Mouse (Mus musculus) forebrain, embryonic 15.5 days (tissue): ENCODE measurements around the gene Xpnpep1. TPM values are rescaled to one million over a fixed set of nuclear protein-coding genes. Genes with fewer than 3 reads are reported as not detected.

Experiments used
- ATAC-seq: fragments of 200-750 bp; cut with Nextera tagmentation; replicated peaks from 2 replicates; pipeline ENCODE4 v1.8.0; 2017; ENCODE audit warnings: mild to moderate bottlenecking, moderate TSS enrichment, moderate library complexity
- H3K27ac ChIP-seq: fragments of 300-500 bp; sonication (generic); replicated peaks from 2 replicates; pipeline ENCODE4 v1.5.1; 2015; ENCODE audit warnings: mild to moderate bottlenecking, inconsistent platforms
- H3K27me3 ChIP-seq: fragments of 300-500 bp; sonication (generic); 2 replicates; pipeline ENCODE4 v1.6.1; 2015; ENCODE audit warnings: inconsistent platforms
- H3K36me3 ChIP-seq: fragments of 300-500 bp; sonication (generic); 2 replicates; pipeline ENCODE4 v1.6.1; 2015; ENCODE audit warnings: mild to moderate bottlenecking, inconsistent platforms
- H3K4me1 ChIP-seq: fragments of 300-500 bp; sonication (generic); 2 replicates; pipeline ENCODE4 v1.6.1; 2015; ENCODE audit warnings: inconsistent platforms
- H3K4me2 ChIP-seq: fragments of 300-500 bp; sonication (generic); replicated peaks from 2 replicates; pipeline ENCODE4 v1.6.1; 2015; ENCODE audit warnings: mild to moderate bottlenecking, inconsistent platforms
- H3K4me3 ChIP-seq: fragments of 300-500 bp; sonication (generic); 2 replicates; pipeline ENCODE4 v1.5.1; 2015; ENCODE audit warnings: mild to moderate bottlenecking, inconsistent platforms
- H3K9ac ChIP-seq: fragments of 300-500 bp; sonication (generic); replicated peaks from 2 replicates; pipeline ENCODE4 v1.6.1; 2015; ENCODE audit warnings: mild to moderate bottlenecking, inconsistent platforms
- H3K9me3 ChIP-seq: fragments of 300-500 bp; sonication (generic); 2 replicates; pipeline ENCODE4 v1.6.1; 2016; ENCODE audit warnings: inconsistent platforms
- WGBS: fragments of 180-500 bp; shearing (Covaris S2); methylation state at CpG from one replicate; pipeline ENCODE4 v1.1.7; 2015; ENCODE audit warnings: mixed read lengths; 5-methylcytosine and 5-hydroxymethylcytosine counted together
- polyA plus RNA-seq: library from polyadenylated mRNA; unstranded; fragments of >200 nt; fragmentation: Nextera tagmentation; extraction: Ambion mirVana; gene quantifications from 2 replicates; pipeline ENCODE4 v1.2.1, GENCODE M21; 2015

The Xpnpep1 gene
- polyA plus RNA-seq, 1 experiment from 2014 or later, result 136 TPM

DNA sequence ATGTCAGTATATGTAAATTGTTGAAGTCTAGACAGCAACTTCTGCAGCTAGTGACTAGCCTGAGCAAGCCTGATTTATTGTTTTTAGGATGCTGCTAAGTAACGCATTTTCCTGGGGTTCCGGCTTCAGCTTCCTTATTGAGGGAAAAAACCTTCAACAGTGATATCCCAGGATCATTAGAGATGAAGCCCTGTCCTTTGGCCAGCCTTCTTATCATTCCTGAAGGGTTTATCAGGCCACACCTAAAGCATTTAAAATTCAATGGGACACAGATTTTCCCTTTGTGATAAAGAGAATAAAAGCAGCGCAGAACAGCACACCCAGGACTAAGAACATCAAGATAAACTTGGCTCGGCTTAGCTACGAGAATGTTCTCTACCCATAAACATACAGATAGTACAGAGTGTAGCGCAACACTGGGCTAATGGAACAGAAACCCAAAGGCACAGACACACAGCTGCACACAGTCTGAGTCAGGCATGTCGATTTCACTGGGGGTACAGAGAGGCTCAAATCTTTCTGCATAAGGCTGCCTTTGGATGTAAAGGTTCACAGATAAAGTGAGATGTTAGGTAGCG, 17.9 kb downstream of the Xpnpep1 start:
- WGBS, result 87% methylated on average over 8 of the region's 8 CpGs
- Histone ChIP-seq H3K4me3 (no peak overlapping the region), H3K27me3 (no peaks in the 10 kb centered on the region), H3K9ac (no peak overlapping the region), H3K36me3 (peaks cover 10% of the 10 kb centered on the region), H3K27ac (no peak overlapping the region), H3K4me2 (no peak overlapping the region), H3K9me3 (no peaks in the 10 kb centered on the region), H3K4me1 (peaks cover 4% of the 10 kb centered on the region; the same call in 1 of the 2 replicates)
- ATAC-seq, result no peak

DNA sequence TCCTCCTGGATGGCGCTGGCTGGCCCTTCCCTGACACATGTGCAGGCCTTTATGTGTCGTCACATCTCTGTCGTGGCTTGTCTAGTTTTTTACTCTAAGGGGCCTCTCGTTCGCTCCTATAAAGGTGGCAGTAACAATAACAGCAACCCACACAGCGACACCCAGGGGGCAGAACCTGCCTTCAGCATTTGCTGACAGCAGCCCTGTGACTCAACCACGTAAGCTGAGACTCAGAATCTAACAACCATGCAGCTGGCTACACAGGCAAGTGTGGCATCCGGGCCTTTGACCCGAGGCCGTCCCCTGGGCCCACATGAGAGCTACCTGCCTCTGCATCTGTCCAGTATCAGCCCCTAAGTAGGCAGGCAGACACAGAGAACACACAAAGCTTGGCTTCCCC, 18.5 kb downstream of the Xpnpep1 start:
- Histone ChIP-seq H3K4me2 (no peak overlapping the region), H3K36me3 (peaks cover 10% of the 10 kb centered on the region), H3K27me3 (no peaks in the 10 kb centered on the region), H3K9ac (no peak overlapping the region), H3K4me1 (peaks cover 4% of the 10 kb centered on the region; the same call in 1 of the 2 replicates), H3K27ac (no peak overlapping the region), H3K4me3 (no peak overlapping the region), H3K9me3 (no peaks in the 10 kb centered on the region)
- WGBS, result 88% methylated on average over 10 of the region's 10 CpGs
- ATAC-seq, result no peak

DNA sequence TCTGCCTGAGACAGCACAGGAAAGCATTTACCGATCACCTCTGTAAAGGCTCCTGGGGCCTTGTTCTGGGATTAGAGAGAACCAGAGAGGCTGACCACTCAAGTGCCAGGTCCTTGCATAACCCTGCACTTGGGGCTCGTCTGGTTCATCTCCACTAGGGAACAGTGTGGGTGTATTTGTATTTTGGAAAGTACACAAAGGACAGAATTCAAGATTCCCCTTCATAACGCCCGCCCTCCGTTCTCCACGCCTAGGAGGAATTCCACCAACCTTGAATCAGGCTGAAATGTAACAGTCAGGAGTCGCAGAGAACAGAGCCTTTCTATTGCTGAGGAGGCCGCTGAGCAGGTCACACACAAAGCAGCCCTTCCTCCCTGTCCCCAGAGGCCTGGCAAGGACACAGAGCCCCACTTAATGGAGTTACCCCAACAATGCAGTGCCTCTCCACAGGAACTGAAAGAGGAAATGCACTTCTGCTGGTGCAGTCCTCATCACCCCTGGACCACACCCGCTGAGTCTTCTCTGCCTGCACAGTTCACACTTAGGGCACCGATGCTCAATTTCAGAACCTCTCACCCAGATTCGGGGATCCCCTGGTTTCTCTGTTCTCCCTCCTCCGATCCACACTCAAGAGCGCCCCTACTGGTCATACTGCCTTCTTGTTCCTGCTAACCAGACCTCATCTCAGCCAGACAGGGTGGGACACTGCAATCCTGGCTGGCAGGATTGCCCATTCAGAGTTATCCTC, 20.1 kb downstream of the Xpnpep1 start:
- H3K36me3 ChIP-seq, result peaks cover 6% of the 10 kb centered on the region
- peaks cover 11% of the 10 kb centered on the region for H3K4me1 ChIP-seq
- H3K27me3 ChIP-seq, result no peaks in the 10 kb centered on the region
- ATAC-seq, result peak; percentile 21; the same call in 1 of the 2 replicates
- H3K4me3 ChIP-seq, result no peak overlapping the region
- H3K9ac ChIP-seq, result no peak overlapping the region
- no peaks in the 10 kb centered on the region for H3K9me3 ChIP-seq
- 64% methylated on average over 13 of the region's 13 CpGs for WGBS
- H3K4me2 ChIP-seq, result no peak overlapping the region
- no peak overlapping the region for H3K27ac ChIP-seq

DNA sequence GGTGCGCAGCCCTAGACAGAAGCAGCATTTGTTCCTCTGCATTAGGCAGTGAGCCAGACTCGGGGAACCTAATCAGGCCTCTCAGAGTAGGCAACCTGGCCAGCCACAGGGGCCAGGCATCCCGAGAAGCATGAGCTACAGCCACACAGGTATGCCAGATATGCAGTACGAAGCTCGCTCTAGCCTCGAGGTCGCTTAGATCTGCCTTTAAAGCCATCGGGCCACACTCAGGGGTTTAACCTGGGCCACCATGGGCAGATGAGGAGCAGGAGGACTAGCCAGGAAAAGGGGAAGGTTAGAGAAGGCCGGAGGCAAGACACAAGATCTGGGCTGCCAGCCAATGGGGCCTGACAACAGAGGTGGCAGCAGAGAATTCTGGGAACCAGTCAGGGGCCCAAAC, 22.1 kb downstream of the Xpnpep1 start:
- WGBS, result 78% methylated on average over 9 of the region's 9 CpGs
- no peak overlapping the region for H3K4me3 ChIP-seq
- peaks cover 4% of the 10 kb centered on the region; the same call in 1 of the 2 replicates for H3K36me3 ChIP-seq
- H3K27ac ChIP-seq, result no peak overlapping the region
- peaks cover 18% of the 10 kb centered on the region for H3K4me1 ChIP-seq
- H3K27me3 ChIP-seq, result no peaks in the 10 kb centered on the region
- no peak overlapping the region for H3K4me2 ChIP-seq
- ATAC-seq, result no peak
- no peak overlapping the region for H3K9ac ChIP-seq
- no peaks in the 10 kb centered on the region for H3K9me3 ChIP-seq

DNA sequence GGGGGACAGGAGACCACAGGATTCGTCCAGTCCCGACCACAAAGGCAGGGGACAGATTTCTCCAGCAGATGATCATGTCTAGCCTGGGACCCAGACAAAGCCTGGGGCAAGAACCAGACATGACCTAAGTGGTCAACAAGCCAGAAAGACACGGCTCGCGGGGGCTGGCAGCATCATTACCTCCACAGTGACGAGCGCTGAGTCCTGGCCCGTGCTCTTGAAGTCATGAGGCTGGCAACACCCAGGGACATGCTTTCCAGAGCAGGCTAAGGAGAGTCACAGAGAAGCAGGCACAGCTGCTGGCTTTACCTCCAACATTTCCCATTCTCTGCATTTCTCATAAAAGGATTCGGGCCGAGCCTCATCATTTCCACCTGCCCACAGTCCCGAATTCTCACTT, 22.8 kb downstream of the Xpnpep1 start:
- Histone ChIP-seq H3K9ac (no peak overlapping the region), H3K4me2 (no peak overlapping the region), H3K4me1 (peaks cover 18% of the 10 kb centered on the region), H3K27ac (no peak overlapping the region), H3K36me3 (peaks cover 4% of the 10 kb centered on the region; the same call in 1 of the 2 replicates), H3K9me3 (no peaks in the 10 kb centered on the region), H3K27me3 (no peaks in the 10 kb centered on the region), H3K4me3 (no peak overlapping the region)
- 86% methylated on average over 11 of the region's 11 CpGs for WGBS
- ATAC-seq, result no peak

DNA sequence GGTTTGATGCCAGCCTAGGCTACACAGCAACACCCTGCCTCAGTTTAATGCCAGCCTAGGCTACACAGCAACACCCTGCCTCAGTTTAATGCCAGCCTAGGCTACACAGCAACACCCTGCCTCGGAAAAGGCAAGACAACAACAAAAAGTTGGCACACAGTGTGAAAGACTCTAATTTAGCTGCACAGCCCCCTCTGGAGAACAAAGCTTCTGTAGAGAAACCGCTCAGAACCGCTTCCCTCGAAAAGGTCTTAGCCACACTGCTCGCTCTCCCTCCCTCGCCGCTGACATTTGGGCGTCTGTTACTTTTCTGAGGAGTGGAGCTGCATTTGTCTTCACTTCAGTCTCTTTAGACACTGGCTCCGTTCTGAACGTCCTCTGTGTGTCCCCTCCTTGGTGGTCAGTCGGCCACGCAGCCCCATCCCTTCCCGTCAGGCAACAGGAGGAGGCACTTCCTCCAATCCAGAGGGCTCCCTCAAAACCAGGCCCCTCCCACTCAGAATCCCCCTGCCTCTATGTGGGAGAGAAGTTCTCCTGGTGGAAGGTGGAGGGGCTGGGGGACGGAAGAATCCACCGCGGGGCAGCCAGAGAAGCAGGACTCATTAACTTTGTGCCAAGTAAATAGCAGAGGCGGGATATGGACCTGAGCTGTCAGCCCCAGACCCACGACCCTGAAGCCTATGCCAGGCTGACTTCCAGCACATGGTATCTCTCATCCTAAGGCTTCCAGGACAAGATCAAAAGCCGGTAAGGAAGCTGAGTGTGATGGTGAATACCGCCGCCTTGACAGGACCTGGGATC, 24.9 kb downstream of the Xpnpep1 start:
- H3K9me3 ChIP-seq, result no peaks in the 10 kb centered on the region
- WGBS, result 34% methylated on average over 21 of the region's 21 CpGs
- H3K4me2 ChIP-seq, result peak overlapping the region; percentile 31
- ATAC-seq, result peak; percentile 61
- no peak overlapping the region; the same call in 1 of the 2 replicates for H3K9ac ChIP-seq
- H3K4me1 ChIP-seq, result peaks cover 18% of the 10 kb centered on the region
- no peak overlapping the region for H3K27ac ChIP-seq
- H3K36me3 ChIP-seq, result peaks cover 12% of the 10 kb centered on the region
- peak overlapping the region; percentile 18 for H3K4me3 ChIP-seq
- no peaks in the 10 kb centered on the region for H3K27me3 ChIP-seq

DNA sequence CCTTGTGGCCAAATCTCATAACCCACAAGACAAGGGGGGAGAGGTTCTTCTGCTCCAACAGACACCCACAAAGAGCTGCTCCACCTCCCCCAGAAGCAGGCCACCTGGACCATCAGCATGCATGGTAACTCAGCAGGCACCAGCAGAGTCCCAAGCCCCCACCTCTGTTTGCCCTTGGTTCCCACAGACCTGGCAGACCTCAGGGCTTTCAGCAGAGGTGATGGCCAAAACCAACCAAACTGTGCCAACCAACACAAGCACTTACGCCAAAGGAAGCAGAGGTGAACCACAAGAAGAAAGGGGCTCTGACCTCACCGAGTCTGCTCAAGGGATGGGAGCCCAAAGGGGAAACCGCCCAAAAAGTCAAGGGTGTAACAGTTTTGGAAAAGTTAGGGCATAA, 26.3 kb downstream of the Xpnpep1 start:
- peaks cover 17% of the 10 kb centered on the region for H3K36me3 ChIP-seq
- ATAC-seq, result no peak
- 96% methylated on average over 3 of the region's 3 CpGs for WGBS
- H3K9ac ChIP-seq, result no peak overlapping the region
- no peaks in the 10 kb centered on the region for H3K9me3 ChIP-seq
- H3K27me3 ChIP-seq, result no peaks in the 10 kb centered on the region
- H3K4me1 ChIP-seq, result peaks cover 19% of the 10 kb centered on the region
- no peak overlapping the region for H3K4me3 ChIP-seq
- H3K4me2 ChIP-seq, result no peak overlapping the region
- H3K27ac ChIP-seq, result no peak overlapping the region

DNA sequence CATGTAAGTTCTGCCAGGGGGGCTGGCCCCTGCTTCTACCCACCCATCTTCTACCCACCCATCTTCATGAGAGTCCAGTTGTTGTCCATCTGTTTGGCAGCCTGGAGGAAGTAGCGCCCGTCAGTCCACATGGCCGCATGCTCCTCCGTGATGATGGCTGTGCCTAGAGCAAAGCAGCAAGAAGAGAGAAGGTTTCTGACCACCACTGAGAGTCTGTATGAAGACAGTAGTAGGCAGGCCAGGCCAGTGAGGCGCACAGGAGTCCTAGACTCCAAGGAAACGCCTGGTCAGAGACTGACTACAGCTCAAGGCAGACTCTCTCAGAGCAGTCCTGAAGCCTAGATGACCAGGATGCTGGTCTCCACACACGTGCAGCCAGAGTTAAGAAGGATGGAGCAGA, 26.7 kb downstream of the Xpnpep1 start:
- H3K36me3 ChIP-seq, result peaks cover 17% of the 10 kb centered on the region
- ATAC-seq, result no peak
- H3K4me2 ChIP-seq, result no peak overlapping the region
- no peak overlapping the region for H3K27ac ChIP-seq
- H3K9ac ChIP-seq, result no peak overlapping the region
- H3K4me3 ChIP-seq, result no peak overlapping the region
- peaks cover 22% of the 10 kb centered on the region for H3K4me1 ChIP-seq
- H3K27me3 ChIP-seq, result no peaks in the 10 kb centered on the region
- no peaks in the 10 kb centered on the region for H3K9me3 ChIP-seq
- 95% methylated on average over 7 of the region's 7 CpGs for WGBS

DNA sequence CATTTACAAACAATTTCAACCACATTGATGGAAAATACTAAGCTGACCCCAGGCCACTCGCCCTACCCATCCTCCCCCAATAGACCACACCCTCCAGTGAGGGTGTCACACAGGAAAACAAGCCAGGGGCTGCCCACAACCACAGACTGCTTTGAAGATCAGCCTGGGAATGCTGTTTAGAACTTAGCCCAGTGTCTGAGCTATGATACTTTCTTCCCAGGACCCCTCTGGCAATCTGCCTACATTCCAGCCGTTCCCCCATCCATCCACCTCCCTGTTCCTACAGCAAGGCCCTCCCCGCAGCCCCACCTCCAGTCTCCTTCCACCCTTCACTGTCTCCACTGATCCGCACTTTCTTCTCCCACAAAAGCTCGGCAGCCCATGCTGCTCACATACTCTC, 29.1 kb downstream of the Xpnpep1 start:
- H3K9me3 ChIP-seq, result no peaks in the 10 kb centered on the region
- no peak overlapping the region for H3K27ac ChIP-seq
- no peak overlapping the region for H3K4me2 ChIP-seq
- 67% methylated on average over 5 of the region's 5 CpGs for WGBS
- no peak overlapping the region for H3K9ac ChIP-seq
- H3K4me3 ChIP-seq, result no peak overlapping the region
- no peaks in the 10 kb centered on the region for H3K27me3 ChIP-seq
- ATAC-seq, result no peak
- peaks cover 18% of the 10 kb centered on the region for H3K4me1 ChIP-seq
- H3K36me3 ChIP-seq, result peaks cover 23% of the 10 kb centered on the region

DNA sequence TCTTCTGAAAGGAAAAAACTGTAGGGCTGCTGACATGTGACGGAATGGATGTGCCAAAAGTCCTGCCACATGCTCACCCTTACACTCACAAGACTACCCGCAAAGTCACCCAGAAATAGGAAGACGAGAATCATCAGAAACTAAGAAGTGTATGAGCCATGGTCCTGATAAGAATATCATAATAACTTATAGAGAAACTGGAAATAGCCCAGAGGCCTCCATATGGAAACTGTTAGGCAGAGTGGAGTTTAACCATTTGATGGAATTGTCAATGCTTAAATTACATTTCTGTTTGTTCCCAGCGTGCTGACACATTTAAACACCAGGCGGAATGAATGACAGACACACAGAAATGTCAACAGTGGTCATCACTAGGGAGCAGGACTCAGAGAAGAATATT, 31.1 kb downstream of the Xpnpep1 start:
- ATAC-seq, result no peak
- Histone ChIP-seq H3K4me3 (no peak overlapping the region), H3K27me3 (no peaks in the 10 kb centered on the region), H3K4me1 (peaks cover 4% of the 10 kb centered on the region; the same call in 1 of the 2 replicates), H3K36me3 (peaks cover 41% of the 10 kb centered on the region), H3K9ac (no peak overlapping the region), H3K4me2 (no peak overlapping the region), H3K27ac (no peak overlapping the region), H3K9me3 (no peaks in the 10 kb centered on the region)
- WGBS, result 81% methylated on average over 5 of the region's 5 CpGs

DNA sequence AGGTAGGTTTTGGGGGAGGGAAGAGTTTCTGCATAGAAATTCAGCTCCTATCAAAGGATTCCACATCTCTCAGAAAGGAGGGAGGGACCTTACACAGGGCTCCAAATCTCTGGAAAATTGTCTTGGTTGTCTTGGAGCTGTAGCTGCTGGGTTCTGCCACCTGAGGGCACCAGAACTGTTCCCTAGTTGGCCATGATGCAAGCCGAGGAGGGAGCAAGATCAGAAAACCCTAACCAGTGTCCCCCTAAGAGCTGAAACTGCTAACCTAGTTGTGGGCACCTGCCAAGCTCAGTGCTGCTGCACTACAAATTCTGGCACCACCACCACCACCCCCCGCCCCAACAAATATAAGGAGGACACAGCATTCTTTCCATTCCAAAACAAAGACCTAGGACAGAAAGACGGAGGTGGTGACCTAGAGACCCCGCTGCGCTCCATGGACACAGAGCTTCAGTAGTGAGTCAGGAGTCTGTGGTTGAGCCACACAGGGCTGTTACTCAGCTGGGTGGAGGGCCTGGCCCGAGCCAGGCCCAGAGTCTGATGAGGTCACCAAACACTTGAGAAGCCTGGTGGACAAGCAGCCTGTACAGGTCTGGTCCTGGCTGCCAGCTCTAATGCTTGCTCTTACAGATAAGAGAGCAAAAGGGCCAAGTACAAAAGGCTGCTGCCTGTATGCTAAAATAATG, 31.9 kb downstream of the Xpnpep1 start:
- Histone ChIP-seq H3K9ac (no peak overlapping the region), H3K9me3 (no peaks in the 10 kb centered on the region), H3K4me1 (peaks cover 4% of the 10 kb centered on the region; the same call in 1 of the 2 replicates), H3K4me2 (no peak overlapping the region), H3K27ac (no peak overlapping the region), H3K36me3 (peaks cover 44% of the 10 kb centered on the region), H3K27me3 (no peaks in the 10 kb centered on the region), H3K4me3 (no peak overlapping the region)
- WGBS, result 57% methylated on average over 6 of the region's 6 CpGs
- ATAC-seq, result peak; percentile 42

DNA sequence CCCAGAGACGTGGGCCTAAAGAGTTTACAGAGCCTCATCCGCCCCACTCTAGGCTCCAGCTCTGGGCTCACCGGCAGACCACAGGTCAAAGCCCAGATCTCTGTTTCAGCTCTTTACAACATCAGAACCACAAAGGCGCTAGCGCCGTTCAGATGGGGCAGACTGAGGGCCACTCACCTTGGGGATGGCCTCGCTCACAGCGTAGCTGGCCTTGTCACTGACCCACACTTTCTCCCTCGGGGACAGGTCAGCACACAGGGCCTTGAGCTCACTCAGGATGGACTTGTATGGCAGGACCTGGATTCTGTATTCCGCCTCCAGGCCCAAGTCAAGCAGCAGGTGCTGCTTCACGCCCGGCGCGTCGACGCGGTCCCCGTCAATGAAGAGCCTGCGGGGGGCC, 34.0 kb downstream of the Xpnpep1 start:
- peaks cover 50% of the 10 kb centered on the region for H3K36me3 ChIP-seq
- H3K9ac ChIP-seq, result no peak overlapping the region
- ATAC-seq, result no peak
- H3K9me3 ChIP-seq, result no peaks in the 10 kb centered on the region
- no peak overlapping the region for H3K4me3 ChIP-seq
- WGBS, result 96% methylated on average over 19 of the region's 19 CpGs
- H3K27ac ChIP-seq, result no peak overlapping the region
- no peaks in the 10 kb centered on the region for H3K27me3 ChIP-seq
- peaks cover 4% of the 10 kb centered on the region; the same call in 1 of the 2 replicates for H3K4me1 ChIP-seq
- no peak overlapping the region for H3K4me2 ChIP-seq
